Mouse (Mus musculus) heart, adult 2 months (tissue): ENCODE results near the gene Adam1a.
A peak's percentile ranks its signal among the peaks of the same experiment; 100 is the strongest.

Experiments
- CTCF ChIP-seq: fragments of 200-600 bp; IDR thresholded peaks from 2 replicates; pipeline ENCODE4 v1.8.1; 2022; ENCODE audit warnings: antibody characterized with exemption, mild to moderate bottlenecking, moderate library complexity
- EP300 ChIP-seq: fragments of 200-500 bp; IDR thresholded peaks from 2 replicates; pipeline ENCODE4 v1.6.1; 2011; ENCODE audit warnings: low read depth, low read length, control low read depth; ENCODE audit not compliant: insufficient read depth
- POLR2A ChIP-seq: fragments of 200-500 bp; IDR thresholded peaks from 2 replicates; pipeline ENCODE4 v1.6.1; 2011; ENCODE audit warnings: mild to moderate bottlenecking, low read depth, low read length, control low read depth; ENCODE audit not compliant: insufficient read depth

- TF ChIP-seq POLR2A (peak; percentile 98), CTCF (peak; percentile 39), EP300 (peak; percentile 85)
Measured at GRCm38 (mm10) chr5:121593451-121594401, 48.4 kb upstream of the Adam1a start, which contains the start of gene Aldh2.
